Mouse (Mus musculus) neutrophil, adult 65 days (primary cell): ENCODE measurements around the gene Olfr808. TPM values are rescaled to one million over a fixed set of nuclear protein-coding genes. Genes with fewer than 3 reads are reported as not detected.

ENCODE experiments used
- total RNA-seq: library from RNA; stranded (reverse); gene quantifications from 2 replicates; pipeline ENCODE4 v1.2.4, GENCODE M21; 2023

Gene Olfr808
- total RNA-seq: not detected in 2 replicates

DNA sequence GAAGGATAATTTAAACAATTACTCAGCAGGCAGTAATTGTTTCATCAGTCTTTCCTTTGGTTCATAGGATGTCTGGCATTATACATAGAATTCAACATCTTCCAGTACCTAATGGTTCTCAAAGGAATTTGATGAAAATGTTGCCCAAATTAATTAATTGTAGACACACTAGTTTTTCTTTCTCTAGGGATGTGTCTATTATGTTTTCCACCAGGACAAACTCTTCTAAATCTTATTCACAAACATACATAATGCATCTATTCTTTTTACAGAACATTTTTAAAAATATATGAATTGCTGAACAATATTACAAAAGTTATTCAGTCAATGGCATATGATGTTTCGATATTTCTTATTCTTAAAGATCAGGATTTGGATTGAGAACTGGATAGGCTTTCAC is at the start of gene Olfr808:
Gene Olfr808 (plus strand): TSS at position 301 of the 400 bp plus-strand sequence.

DNA sequence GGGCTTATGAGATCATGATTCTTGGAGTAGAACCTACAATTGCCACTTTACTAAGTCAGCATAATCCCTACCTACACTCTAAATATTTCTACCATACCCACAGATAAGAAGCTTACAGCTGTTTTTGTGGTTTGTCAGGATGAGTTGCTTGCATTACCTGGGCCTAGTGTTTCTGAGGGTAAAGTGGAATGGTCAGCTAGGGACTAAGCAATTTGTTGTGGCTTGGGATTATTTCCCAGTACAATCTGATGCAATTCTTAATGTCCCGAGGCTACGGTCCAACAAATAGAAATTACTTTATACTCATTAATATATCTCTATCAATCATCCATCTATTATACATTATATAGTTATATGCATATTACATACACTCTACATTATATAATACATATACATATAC is 36.0 kb upstream of the Olfr808 start, which contains the start of gene Olfr805:
Gene Olfr805 (minus strand): TSS at position 101 of the 400 bp plus-strand sequence.

DNA sequence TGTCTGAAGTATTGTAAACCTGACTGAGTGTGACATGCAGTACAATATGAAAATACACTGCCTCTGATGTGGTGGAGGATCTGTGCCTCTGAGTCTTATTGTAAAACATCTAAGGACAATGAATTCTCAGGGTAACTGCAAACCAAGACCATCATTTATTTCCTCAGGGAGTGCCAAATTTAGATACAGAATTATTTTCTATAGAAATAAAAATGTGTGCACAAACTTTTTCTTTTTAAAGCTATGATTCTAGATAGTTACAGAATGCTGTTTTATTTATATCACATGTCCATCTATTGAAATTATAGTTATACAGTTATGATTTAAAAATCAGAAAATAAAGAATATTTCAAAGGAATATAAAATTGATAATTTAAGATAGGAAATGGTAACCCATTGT is 23.5 kb upstream of the Olfr808 start, which contains the start of gene Olfr806:
Gene Olfr806 (minus strand): TSS at position 101 of the 400 bp plus-strand sequence.

DNA sequence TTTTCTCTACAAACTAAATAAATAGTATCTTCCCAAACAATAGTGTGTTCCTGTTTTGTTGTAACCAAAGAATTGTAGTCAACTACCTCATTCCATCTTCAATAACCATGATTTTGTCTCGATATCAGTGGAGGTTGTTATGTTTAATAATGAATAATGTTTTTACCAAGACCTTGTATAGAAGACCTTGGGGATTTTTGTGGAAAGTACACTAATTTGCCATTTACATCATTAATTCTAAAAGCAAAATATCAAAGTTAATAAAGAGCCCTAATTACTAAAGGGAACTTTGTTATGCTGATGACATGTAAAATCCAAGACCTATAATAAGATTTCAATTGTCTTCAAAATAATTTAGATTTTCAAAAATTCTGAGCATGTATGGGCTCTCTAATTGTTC is 7.6 kb upstream of the Olfr808 start, which contains the start of gene Olfr807:
Gene Olfr807 (minus strand): TSS at position 101 of the 400 bp plus-strand sequence.

DNA sequence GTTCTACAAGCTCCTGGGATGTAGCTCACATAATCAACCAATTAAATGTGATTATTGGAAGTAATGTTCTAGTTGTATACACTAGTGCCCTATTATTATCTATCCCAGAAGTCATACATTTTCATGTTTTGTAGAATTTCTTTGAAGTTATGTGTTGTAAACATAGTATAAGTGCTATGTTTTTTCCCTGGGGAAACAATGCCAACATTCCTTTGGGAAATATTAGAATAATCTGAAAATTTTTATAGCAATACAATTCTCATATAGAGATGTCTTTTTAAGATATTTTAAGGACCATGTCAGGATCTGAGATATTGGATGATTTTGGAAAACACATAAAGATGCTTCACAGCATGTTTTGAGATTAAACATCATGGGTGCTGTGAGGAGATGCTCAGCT is 9.1 kb downstream of the Olfr808 start, which contains the start of gene Olfr809:
Gene Olfr809 (plus strand): TSS at position 301 of the 400 bp plus-strand sequence.

DNA sequence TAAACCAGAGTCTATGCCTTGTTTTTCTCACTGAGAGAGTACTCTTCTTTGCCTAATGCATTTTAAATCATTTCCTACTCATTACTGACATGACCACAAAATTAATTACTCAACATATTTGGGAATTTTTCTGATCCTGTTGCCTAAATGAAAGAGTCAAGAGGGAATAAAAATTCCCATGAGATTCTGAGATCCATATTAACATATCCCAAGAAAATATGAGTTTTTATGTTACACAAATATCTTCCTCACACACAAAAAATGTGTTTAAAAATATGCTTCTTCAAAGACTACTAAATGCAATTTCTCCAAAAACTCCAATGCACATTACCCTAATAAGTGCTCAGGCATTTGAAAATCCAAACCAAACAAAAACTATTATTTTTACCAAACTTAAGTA is 29.5 kb downstream of the Olfr808 start, which contains the start of gene Olfr810:
Gene Olfr810 (minus strand): TSS at position 101 of the 400 bp plus-strand sequence.

DNA sequence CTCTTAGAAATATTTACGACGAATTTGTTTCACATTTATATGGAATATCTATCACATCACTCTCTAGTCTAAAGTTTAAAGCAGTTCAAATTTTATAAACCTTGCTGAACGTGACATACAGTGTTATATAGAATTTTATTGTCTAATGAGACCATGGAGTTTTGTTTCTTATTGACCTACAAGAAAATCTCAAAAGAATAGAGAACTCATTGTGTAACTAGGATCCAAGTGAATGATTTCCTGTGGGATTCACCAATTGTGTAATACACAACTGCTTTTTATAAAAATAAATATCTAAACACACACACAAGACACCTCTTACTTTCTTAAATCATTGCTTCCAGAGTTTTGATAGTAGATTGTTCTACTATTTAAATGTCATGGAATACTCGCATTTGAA is 39.0 kb downstream of the Olfr808 start, which contains the start of gene Olfr811:
Gene Olfr811 (minus strand): TSS at position 101 of the 400 bp plus-strand sequence.

Other genes with a start within 250 kb of the Olfr808 start
- gene Olfr791, start 243.7 kb upstream of the Olfr808 start, total RNA-seq: not detected in 2 replicates
- gene Olfr792, start 226.3 kb upstream of the Olfr808 start, total RNA-seq: not detected in 2 replicates
- gene Olfr794, start 197.8 kb upstream of the Olfr808 start, total RNA-seq: not detected in 2 replicates
- not detected in 2 replicates for gene Olfr796, start 152.9 kb upstream of the Olfr808 start, total RNA-seq
- not detected in 2 replicates for gene Olfr798, start 137.5 kb upstream of the Olfr808 start, total RNA-seq
- not detected in 2 replicates for gene Olfr799, start 128.0 kb upstream of the Olfr808 start, total RNA-seq
- not detected in 2 replicates for gene Olfr800, start 107.8 kb upstream of the Olfr808 start, total RNA-seq
- gene Olfr801, start 91.6 kb upstream of the Olfr808 start, total RNA-seq: not detected in 2 replicates
- gene Olfr802, start 77.3 kb upstream of the Olfr808 start, total RNA-seq: not detected in 2 replicates
- gene Olfr803, start 71.2 kb upstream of the Olfr808 start, total RNA-seq: not detected in 2 replicates
- not detected in 2 replicates for gene Olfr804, start 62.3 kb upstream of the Olfr808 start, total RNA-seq
- gene Olfr805, start 36.1 kb upstream of the Olfr808 start, total RNA-seq: not detected in 2 replicates
- gene Olfr806, start 23.6 kb upstream of the Olfr808 start, total RNA-seq: not detected in 2 replicates
- gene Olfr807, start 7.7 kb upstream of the Olfr808 start, total RNA-seq: not detected in 2 replicates
- not detected in 2 replicates for gene Olfr809, start 9.2 kb downstream of the Olfr808 start, total RNA-seq
- gene Olfr810, start 29.4 kb downstream of the Olfr808 start, total RNA-seq: not detected in 2 replicates
- not detected in 2 replicates for gene Olfr811, start 38.9 kb downstream of the Olfr808 start, total RNA-seq
- gene Olfr812, start 80.6 kb downstream of the Olfr808 start, total RNA-seq: not detected in 2 replicates
- not detected in 2 replicates for gene Olfr813, start 89.9 kb downstream of the Olfr808 start, total RNA-seq
- gene Olfr814, start 114.4 kb downstream of the Olfr808 start, total RNA-seq: not detected in 2 replicates
- gene Olfr815, start 140.4 kb downstream of the Olfr808 start, total RNA-seq: not detected in 2 replicates
- not detected in 2 replicates for gene Olfr816, start 150.1 kb downstream of the Olfr808 start, total RNA-seq
- gene Olfr818, start 183.6 kb downstream of the Olfr808 start, total RNA-seq: not detected in 2 replicates
- gene Olfr819, start 201.8 kb downstream of the Olfr808 start, total RNA-seq: not detected in 2 replicates
- gene Olfr247, start 210.7 kb downstream of the Olfr808 start, total RNA-seq: not detected in 2 replicates
- not detected in 2 replicates for gene Gm10310, start 219.6 kb downstream of the Olfr808 start, total RNA-seq
- not detected in 2 replicates for gene Olfr820, start 247.1 kb downstream of the Olfr808 start, total RNA-seq